Mouse (Mus musculus) forebrain, embryonic 13.5 days (tissue): ENCODE results near the gene Rpl23a. TPM values are rescaled to one million over a fixed set of nuclear protein-coding genes. Genes with fewer than 3 reads are reported as not detected.

Experiments
- ATAC-seq: fragments of 200-750 bp; cut with Nextera tagmentation; 2 replicates; pipeline ENCODE4 v1.8.0; 2017
- H3K27ac ChIP-seq: fragments of 300-500 bp; sonication (generic); 2 replicates; pipeline ENCODE4 v1.5.1; 2015; ENCODE audit warnings: inconsistent platforms, mild to moderate bottlenecking, moderate library complexity
- H3K27me3 ChIP-seq: fragments of 300-500 bp; sonication (generic); 2 replicates; pipeline ENCODE4 v1.6.1; 2015; ENCODE audit warnings: mild to moderate bottlenecking, inconsistent platforms
- H3K36me3 ChIP-seq: fragments of 300-500 bp; sonication (generic); 2 replicates; pipeline ENCODE4 v1.6.1; 2015; ENCODE audit warnings: mild to moderate bottlenecking, inconsistent platforms; ENCODE audit not compliant: poor library complexity, severe bottlenecking
- H3K4me1 ChIP-seq: fragments of 300-500 bp; sonication (generic); 2 replicates; pipeline ENCODE4 v1.6.1; 2015; ENCODE audit warnings: inconsistent platforms
- H3K4me2 ChIP-seq: fragments of 300-500 bp; sonication (generic); 2 replicates; pipeline ENCODE4 v1.6.1; 2015; ENCODE audit warnings: inconsistent platforms, mild to moderate bottlenecking, moderate library complexity
- H3K4me3 ChIP-seq: fragments of 300-500 bp; sonication (generic); 2 replicates; pipeline ENCODE4 v1.5.1; 2015; ENCODE audit warnings: mild to moderate bottlenecking, inconsistent platforms
- H3K9ac ChIP-seq: fragments of 300-500 bp; sonication (generic); 2 replicates; pipeline ENCODE4 v1.6.1; 2015; ENCODE audit warnings: mild to moderate bottlenecking, inconsistent platforms
- H3K9me3 ChIP-seq: fragments of 300-500 bp; sonication (generic); replicated peaks from 2 replicates; pipeline ENCODE4 v1.6.1; 2016; ENCODE audit warnings: inconsistent platforms
- WGBS: fragments of 180-500 bp; shearing (Covaris S2); methylation state at CpG from one replicate; pipeline ENCODE4 v1.1.7; 2015; 5-methylcytosine and 5-hydroxymethylcytosine counted together
- polyA plus RNA-seq: library from polyadenylated mRNA; unstranded; fragments of >200 nt; fragmentation: Nextera tagmentation; extraction: Ambion mirVana; gene quantifications from 2 replicates; pipeline ENCODE4 v1.2.1, GENCODE M21; 2015

Gene Rpl23a
- polyA plus RNA-seq, 1 experiment from 2014 or later, result 1,119 TPM

DNA sequence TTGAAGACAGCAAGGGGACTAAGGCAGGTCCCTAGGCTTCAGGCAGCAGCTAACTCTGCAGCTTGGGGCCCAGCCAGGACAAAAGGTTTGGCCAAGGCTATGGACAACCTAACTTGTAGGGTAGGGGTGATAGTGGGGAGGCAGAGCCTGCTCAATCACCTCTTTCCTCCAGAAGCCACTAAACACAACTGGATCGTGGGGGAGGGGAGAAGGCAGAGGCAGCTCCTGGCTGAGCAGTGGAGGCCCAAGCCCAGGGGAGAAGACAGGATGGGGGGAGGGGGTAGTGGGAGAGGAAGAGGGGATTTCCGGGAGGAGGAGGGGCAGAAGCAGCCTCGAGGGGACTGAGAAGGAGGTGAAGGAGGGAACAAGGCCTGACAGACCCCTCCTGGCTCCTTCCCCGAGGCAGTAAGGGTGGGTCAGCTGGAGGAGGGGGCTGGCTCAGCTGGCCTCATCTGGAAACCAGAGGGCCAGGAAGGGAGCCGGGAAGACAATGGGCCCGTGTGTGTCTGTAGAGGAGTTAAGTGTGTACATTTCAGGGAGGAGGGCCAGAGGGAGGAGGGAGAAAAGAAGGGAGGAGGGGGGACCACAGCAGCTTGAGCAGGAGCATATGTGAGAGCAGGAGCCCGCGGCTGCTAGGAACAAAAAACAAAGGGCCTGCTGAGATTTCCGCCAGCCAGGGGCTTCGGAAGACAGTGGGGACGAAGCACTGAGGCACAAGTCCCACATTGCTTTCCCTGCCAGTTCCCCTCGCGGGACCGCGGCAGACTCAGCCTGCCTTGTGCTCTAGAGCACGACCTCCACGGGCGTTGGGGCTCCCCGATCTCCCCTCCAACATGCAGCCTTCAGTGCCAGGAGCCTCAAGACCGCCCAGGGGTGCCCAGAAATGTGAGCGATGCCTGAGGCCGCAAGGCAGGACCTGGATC, 19.4 kb downstream of the Rpl23a start:
- WGBS, result 0% methylated on average over 22 of the region's 22 CpGs
- Histone ChIP-seq H3K9ac (peak overlapping the region; percentile 99), H3K36me3 (peaks cover 36% of the 10 kb centered on the region), H3K9me3 (no peaks in the 10 kb centered on the region), H3K4me3 (peak overlapping the region; percentile 99), H3K4me1 (peaks cover 39% of the 10 kb centered on the region), H3K27me3 (no peaks in the 10 kb centered on the region), H3K4me2 (peak overlapping the region; percentile 81), H3K27ac (peak overlapping the region; percentile 99)
- peak; percentile 39 for ATAC-seq

DNA sequence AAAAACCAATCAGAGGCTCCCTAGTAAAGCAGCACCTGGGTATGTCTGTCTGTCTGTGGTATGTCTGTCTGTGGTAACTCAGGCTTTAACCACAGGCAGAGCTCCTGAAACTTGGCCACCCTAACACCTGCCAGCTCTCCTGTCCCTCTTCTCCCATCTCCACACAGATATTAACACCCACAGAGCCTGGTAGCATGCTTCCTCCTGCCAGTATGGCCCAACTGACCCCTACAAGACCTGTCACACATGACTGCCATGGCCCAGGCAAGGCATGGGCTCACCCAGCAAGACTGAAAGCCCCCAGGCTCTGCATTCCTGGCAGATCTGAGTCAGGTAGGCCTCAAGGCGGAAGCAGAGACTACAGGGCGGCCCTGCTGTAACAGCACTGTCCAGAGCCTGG, 20.3 kb downstream of the Rpl23a start:
- WGBS, result 74% methylated on average over 2 of the region's 2 CpGs
- no peak for ATAC-seq
- Histone ChIP-seq H3K27ac (peak overlapping the region; percentile 99), H3K9me3 (no peaks in the 10 kb centered on the region), H3K4me2 (peak overlapping the region; percentile 81), H3K9ac (peak overlapping the region; percentile 99), H3K36me3 (peaks cover 45% of the 10 kb centered on the region), H3K27me3 (no peaks in the 10 kb centered on the region), H3K4me1 (peaks cover 39% of the 10 kb centered on the region), H3K4me3 (peak overlapping the region; percentile 99)

DNA sequence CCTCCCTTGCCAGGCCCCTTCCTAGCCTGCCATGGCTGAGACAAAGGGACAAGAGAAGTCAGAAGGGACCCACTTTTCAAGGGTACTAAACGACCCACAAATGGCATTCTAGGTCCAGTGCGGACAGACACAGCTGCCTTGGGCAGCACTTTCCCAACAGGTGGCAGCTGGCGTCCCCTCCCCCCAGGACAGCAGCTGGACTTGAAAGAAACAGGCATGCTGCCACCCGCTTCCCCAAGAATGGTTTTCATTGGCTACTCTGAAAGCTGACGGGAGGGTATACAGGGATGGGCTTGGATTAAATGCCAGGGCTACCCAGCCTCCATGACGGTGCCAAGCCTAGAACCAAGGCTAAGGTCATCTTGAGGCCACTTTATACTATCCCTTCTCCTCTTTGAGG, 20.9 kb downstream of the Rpl23a start:
- Histone ChIP-seq H3K4me1 (peaks cover 44% of the 10 kb centered on the region), H3K27ac (peak overlapping the region; percentile 99), H3K9ac (peak overlapping the region; percentile 99; the same call in 1 of the 2 replicates), H3K4me3 (peak overlapping the region; percentile 99), H3K4me2 (peak overlapping the region; percentile 81), H3K36me3 (peaks cover 51% of the 10 kb centered on the region), H3K9me3 (no peaks in the 10 kb centered on the region), H3K27me3 (no peaks in the 10 kb centered on the region)
- no peak for ATAC-seq
- 36% methylated on average over 6 of the region's 6 CpGs for WGBS

DNA sequence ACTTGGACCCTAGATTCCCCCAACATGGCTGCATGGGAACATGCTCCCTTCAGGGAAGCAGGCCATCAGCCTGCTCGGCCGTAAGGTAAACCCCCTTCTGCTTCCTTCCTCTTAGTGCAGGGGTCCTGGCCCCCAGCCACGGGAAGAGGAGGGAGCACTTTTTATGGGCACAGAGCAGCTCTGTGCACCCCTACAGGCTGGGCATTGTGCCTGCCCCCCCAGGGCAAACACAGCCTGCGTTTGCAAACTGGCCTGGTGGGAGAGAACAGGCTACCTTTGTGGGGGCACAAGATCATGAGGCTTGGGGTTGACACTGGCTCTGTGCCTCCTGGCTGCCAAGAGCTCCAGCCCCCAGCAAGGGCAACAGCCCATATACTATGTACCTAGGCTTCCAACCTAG, 21.4 kb downstream of the Rpl23a start:
- peak overlapping the region; percentile 99 for H3K27ac ChIP-seq
- H3K4me2 ChIP-seq, result peak overlapping the region; percentile 81
- 0 out of 2 replicates have a peak overlapping the region, but pooled peaks have one; percentile 99 for H3K9ac ChIP-seq
- no peak for ATAC-seq
- WGBS, result 70% methylated on average over 4 of the region's 4 CpGs
- no peaks in the 10 kb centered on the region for H3K9me3 ChIP-seq
- H3K4me3 ChIP-seq, result peak overlapping the region; percentile 99; the same call in 1 of the 2 replicates
- H3K4me1 ChIP-seq, result peaks cover 45% of the 10 kb centered on the region
- no peaks in the 10 kb centered on the region for H3K27me3 ChIP-seq
- H3K36me3 ChIP-seq, result peaks cover 56% of the 10 kb centered on the region

DNA sequence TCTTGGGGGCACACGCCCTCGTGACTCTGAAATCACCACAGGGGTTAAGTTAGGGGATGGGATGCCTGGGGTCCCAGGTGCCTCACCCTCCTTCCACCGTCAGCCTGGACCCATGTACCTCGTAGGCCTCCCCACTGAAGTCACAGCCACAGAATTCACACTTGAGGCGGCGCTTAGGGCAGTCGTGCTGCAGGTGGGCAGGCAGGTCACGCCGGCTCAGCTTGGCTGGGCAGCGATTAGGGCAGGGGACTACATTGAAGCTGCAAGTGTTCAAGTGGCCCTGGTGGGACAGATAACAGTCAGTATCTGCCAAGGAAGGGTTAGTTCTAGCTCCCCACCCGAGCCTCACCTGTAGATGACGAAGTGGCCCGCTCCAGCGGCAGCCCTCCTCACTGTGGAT, 22.2 kb downstream of the Rpl23a start:
- WGBS, result 89% methylated on average over 14 of the region's 14 CpGs
- Histone ChIP-seq H3K4me3 (no peak overlapping the region), H3K4me2 (no peak overlapping the region), H3K4me1 (peaks cover 39% of the 10 kb centered on the region), H3K9ac (no peak overlapping the region), H3K36me3 (peaks cover 64% of the 10 kb centered on the region), H3K9me3 (no peaks in the 10 kb centered on the region), H3K27me3 (no peaks in the 10 kb centered on the region), H3K27ac (peak overlapping the region; percentile 99; the same call in 1 of the 2 replicates)
- no peak for ATAC-seq

DNA sequence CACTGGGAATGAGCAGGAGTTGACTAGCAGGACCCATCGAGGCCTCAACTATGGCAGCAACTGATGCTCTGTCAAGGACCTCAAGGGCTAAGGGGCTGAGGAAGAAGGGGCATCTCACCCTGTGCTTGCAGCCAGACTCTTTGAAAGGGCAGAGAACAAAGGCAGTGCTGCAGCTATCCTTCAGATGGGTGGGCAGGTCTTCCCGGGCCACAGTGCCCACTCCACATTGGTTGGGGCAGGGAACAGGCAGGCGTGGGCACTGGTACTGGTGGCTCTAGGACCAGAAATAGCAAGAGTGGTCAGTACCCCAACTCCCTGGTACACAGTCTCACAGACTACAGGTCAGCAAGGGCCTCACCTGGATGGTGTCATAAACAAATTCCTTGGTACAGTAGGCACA, 22.7 kb downstream of the Rpl23a start:
- Histone ChIP-seq H3K9ac (no peak overlapping the region), H3K27ac (no peak overlapping the region), H3K4me2 (no peak overlapping the region), H3K9me3 (no peaks in the 10 kb centered on the region), H3K4me1 (peaks cover 34% of the 10 kb centered on the region), H3K36me3 (peaks cover 68% of the 10 kb centered on the region), H3K4me3 (no peak overlapping the region), H3K27me3 (no peaks in the 10 kb centered on the region)
- WGBS, result 76% methylated on average over 3 of the region's 3 CpGs
- no peak for ATAC-seq

DNA sequence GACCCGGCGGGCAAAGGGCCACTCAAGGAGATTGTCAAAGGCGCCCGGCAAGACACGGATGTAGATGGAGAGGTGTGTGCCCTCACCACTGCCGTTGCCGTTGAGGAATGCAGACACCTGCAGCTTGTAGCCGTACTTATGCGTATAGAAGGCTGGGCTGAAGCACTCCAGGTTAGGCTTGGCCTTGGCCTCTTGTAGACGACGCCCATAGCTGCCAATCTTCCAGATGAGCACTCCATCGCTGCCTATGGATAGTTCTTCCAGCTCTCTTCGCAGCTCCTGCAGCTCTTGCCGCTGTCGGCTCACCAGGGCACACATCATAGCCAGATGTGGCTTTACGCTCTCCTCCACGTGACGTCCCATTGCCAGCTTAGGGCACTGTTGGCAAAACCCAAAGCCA, 23.2 kb downstream of the Rpl23a start:
- peaks cover 73% of the 10 kb centered on the region for H3K36me3 ChIP-seq
- no peak overlapping the region for H3K4me2 ChIP-seq
- no peaks in the 10 kb centered on the region for H3K27me3 ChIP-seq
- no peak for ATAC-seq
- no peak overlapping the region for H3K9ac ChIP-seq
- H3K9me3 ChIP-seq, result no peaks in the 10 kb centered on the region
- 92% methylated on average over 18 of the region's 18 CpGs for WGBS
- no peak overlapping the region for H3K4me3 ChIP-seq
- H3K27ac ChIP-seq, result no peak overlapping the region
- peaks cover 36% of the 10 kb centered on the region for H3K4me1 ChIP-seq

DNA sequence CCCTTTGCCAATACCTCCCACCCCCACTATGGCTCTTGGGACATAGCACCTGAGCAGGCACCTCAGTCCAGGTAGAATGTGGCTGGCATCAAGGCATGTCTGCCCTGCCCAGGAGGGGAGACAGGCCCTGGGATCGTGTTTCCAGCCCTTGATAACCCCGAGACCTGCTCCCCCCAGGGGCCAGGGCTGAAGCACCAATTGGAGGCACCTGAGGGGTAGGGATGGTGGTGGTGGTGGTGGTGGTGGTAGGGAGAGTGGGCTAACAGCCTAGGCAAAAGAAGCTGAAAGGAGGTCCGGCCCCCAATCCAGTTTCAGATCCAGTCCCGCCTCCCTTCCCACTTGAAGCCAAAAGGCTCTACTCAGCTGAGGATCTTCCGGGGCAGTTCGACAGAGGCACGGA, 23.8 kb downstream of the Rpl23a start:
- no peak overlapping the region for H3K9ac ChIP-seq
- H3K9me3 ChIP-seq, result no peaks in the 10 kb centered on the region
- no peaks in the 10 kb centered on the region for H3K27me3 ChIP-seq
- H3K27ac ChIP-seq, result no peak overlapping the region
- H3K4me2 ChIP-seq, result no peak overlapping the region
- H3K36me3 ChIP-seq, result peaks cover 79% of the 10 kb centered on the region
- no peak for ATAC-seq
- WGBS, result 84% methylated on average over 7 of the region's 7 CpGs
- no peak overlapping the region for H3K4me3 ChIP-seq
- peaks cover 36% of the 10 kb centered on the region for H3K4me1 ChIP-seq

DNA sequence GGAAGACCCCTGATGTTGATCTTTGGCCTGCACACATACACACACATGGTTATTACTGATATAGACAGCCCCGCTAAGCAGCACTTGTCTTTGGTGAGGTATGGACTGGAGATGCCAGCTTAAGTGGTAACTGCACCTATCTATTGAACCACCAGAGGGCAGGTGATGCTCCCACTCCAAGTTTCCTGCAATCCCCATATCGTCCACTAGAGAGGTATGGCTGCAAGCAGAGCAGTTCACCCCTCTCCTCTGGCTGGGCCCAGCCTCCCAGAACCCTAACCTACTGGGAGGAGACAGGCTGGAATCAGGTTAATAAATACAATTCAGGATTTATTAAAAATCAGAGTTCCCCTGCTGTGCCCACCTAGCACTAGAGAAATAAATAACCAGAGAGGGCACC, 24.3 kb downstream of the Rpl23a start:
- Histone ChIP-seq H3K9me3 (no peaks in the 10 kb centered on the region), H3K9ac (no peak overlapping the region), H3K27ac (no peak overlapping the region), H3K27me3 (no peaks in the 10 kb centered on the region), H3K4me3 (no peak overlapping the region), H3K4me1 (peaks cover 33% of the 10 kb centered on the region), H3K4me2 (no peak overlapping the region), H3K36me3 (peaks cover 84% of the 10 kb centered on the region)
- WGBS, result 32% methylated on average over 2 of the region's 2 CpGs
- peak; percentile 42; the same call in 1 of the 2 replicates for ATAC-seq

DNA sequence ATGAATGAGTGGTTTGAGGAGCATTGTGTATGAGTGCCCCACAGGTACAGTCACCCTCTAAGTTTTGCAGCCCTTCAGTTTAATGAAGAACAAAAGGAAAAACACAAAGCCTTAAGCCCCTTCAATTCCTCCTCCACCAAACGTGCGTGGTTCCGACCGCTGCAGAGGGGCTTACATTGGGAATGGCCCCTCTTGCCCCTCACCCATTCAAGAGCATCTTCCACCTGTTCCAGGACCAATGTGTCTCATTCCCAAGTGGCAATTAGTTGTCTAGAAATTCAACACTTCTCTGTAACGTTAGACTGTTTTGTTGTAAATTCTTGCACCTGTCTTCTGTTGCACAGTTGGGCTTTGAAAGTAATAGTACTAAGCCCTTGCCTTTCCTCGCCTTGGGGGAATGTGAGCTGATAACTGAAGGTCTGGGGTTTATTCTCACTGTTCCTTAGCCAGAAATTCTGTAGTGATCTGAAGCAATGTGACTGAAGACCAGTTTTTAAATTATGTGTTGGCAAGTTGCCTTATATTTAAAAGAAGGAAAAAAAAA, 27.2 kb downstream of the Rpl23a start:
- peaks cover 32% of the 10 kb centered on the region for H3K4me1 ChIP-seq

DNA sequence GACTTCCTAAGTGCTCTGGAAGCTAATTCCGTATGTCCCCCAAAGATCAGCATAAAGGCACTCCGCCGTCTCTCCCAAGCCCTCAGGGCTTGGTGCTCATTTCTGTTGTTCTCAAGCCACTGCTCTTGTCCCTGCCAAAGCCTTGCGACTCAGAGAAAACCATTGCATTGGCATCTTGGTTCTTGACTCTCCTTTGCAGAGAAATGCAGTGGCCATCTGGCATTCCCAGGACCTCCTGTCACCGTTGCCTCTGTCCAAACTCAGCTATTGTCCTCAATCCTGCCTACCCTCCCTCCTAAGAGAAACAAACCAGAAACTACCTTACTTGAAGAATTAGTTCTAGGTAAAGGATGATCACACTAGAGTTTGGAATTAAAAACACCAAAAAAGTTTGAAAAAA, 27.7 kb downstream of the Rpl23a start:
- peaks cover 32% of the 10 kb centered on the region for H3K4me1 ChIP-seq
- no peak overlapping the region for H3K27ac ChIP-seq

More for the DNA sequence above, 27.2 kb downstream of the Rpl23a start:
- Histone ChIP-seq H3K9ac (no peak overlapping the region), H3K36me3 (peaks cover 76% of the 10 kb centered on the region), H3K27ac (0 out of 2 replicates have a peak overlapping the region, but pooled peaks have one; percentile 3), H3K9me3 (no peaks in the 10 kb centered on the region), H3K4me2 (no peak overlapping the region), H3K4me3 (no peak overlapping the region), H3K27me3 (no peaks in the 10 kb centered on the region)
- 51% methylated on average over 6 of the region's 6 CpGs for WGBS
- no peak for ATAC-seq

DNA sequence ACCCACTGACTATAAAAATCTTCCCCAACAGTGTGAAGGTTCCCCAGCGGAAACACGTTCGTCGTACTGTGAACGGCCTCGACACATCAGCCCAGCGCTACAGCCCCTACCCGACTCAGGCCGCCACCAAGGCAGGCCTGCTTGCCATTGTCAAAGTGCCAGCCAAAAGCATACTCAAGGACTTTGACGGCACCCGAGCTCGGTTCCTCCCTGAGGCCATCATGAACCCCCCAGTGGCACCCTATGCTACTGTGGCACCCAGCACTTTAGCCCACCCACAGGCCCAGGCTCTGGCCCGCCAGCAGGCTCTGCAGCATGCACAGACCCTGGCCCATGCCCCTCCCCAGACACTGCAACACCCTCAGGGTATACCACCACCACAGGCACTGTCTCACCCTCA, 29.6 kb downstream of the Rpl23a start:
- no peak for ATAC-seq
- no peaks in the 10 kb centered on the region for H3K9me3 ChIP-seq
- no peak overlapping the region for H3K4me2 ChIP-seq
- H3K4me3 ChIP-seq, result no peak overlapping the region
- H3K9ac ChIP-seq, result no peak overlapping the region
- peaks cover 71% of the 10 kb centered on the region for H3K36me3 ChIP-seq
- peak overlapping the region; percentile 75; the same call in 1 of the 2 replicates for H3K27ac ChIP-seq
- H3K4me1 ChIP-seq, result peaks cover 32% of the 10 kb centered on the region
- 86% methylated on average over 13 of the region's 13 CpGs for WGBS
- no peaks in the 10 kb centered on the region for H3K27me3 ChIP-seq

More for the DNA sequence above, 27.7 kb downstream of the Rpl23a start:
- 78% methylated on average over 5 of the region's 5 CpGs for WGBS
- no peak for ATAC-seq
- Histone ChIP-seq H3K9me3 (no peaks in the 10 kb centered on the region), H3K4me3 (no peak overlapping the region), H3K4me2 (no peak overlapping the region), H3K27me3 (no peaks in the 10 kb centered on the region), H3K9ac (no peak overlapping the region), H3K36me3 (peaks cover 76% of the 10 kb centered on the region)
